Mouse (Mus musculus) heart, postnatal 0 days (tissue): ENCODE data around the gene Stx7. TPM values are rescaled to one million over a fixed set of nuclear protein-coding genes. Genes with fewer than 3 reads are reported as not detected.
A peak's percentile ranks its signal among the peaks of the same experiment; 100 is the strongest.
"Not testable (repeated sequence)": the region's sequence is repeated elsewhere in the genome, so short reads cannot be mapped to it uniquely, and the experiment has no call there.

ENCODE experiments used
- ATAC-seq: fragments of 200-750 bp; cut with Nextera tagmentation; 2 replicates; pipeline ENCODE4 v1.8.0; 2017; ENCODE audit warnings: low read depth, moderate number of reproducible peaks, moderate library complexity; ENCODE audit not compliant: insufficient read depth
- DNase-seq: peaks from one replicate; pipeline ENCODE4 v3.0.0-alpha.2; 2016; ENCODE audit warnings: low spot score
- H3K27ac ChIP-seq: fragments of 300-500 bp; sonication (generic); 2 replicates; pipeline ENCODE4 v1.5.1; 2014; ENCODE audit warnings: low read depth, mild to moderate bottlenecking
- H3K27me3 ChIP-seq: fragments of 300-500 bp; sonication (generic); 2 replicates; pipeline ENCODE4 v1.6.1; 2014; ENCODE audit warnings: low read length, mixed read lengths; ENCODE audit not compliant: control insufficient read depth, insufficient read depth
- H3K36me3 ChIP-seq: fragments of 300-500 bp; sonication (generic); replicated peaks from 2 replicates; pipeline ENCODE4 v1.6.1; 2014; ENCODE audit warnings: low read length, mixed read lengths; ENCODE audit not compliant: control insufficient read depth, insufficient read depth
- H3K4me1 ChIP-seq: fragments of 300-500 bp; sonication (generic); 2 replicates; pipeline ENCODE4 v1.6.1; 2014; ENCODE audit warnings: antibody characterized with exemption; ENCODE audit not compliant: control insufficient read depth, insufficient read depth
- H3K4me2 ChIP-seq: fragments of 300-500 bp; sonication (generic); 2 replicates; pipeline ENCODE4 v1.6.1; 2014; ENCODE audit warnings: low read depth, mild to moderate bottlenecking, low read length, moderate library complexity
- H3K4me3 ChIP-seq: fragments of 300-500 bp; sonication (generic); 2 replicates; pipeline ENCODE4 v1.5.1; 2014; ENCODE audit warnings: low read depth, low read length
- H3K9ac ChIP-seq: fragments of 300-500 bp; sonication (generic); replicated peaks from 2 replicates; pipeline ENCODE4 v1.6.1; 2014; ENCODE audit warnings: low read depth, low read length, mixed read lengths
- H3K9me3 ChIP-seq: fragments of 300-500 bp; sonication (generic); replicated peaks from 2 replicates; pipeline ENCODE4 v1.6.1; 2016; ENCODE audit warnings: low read length; ENCODE audit not compliant: control insufficient read depth
- CTCF ChIP-seq: IDR thresholded peaks from 2 replicates; pipeline ENCODE4 v1.5.1; 2016; ENCODE audit warnings: antibody characterized with exemption, control low read depth, low read depth
- EP300 ChIP-seq: IDR thresholded peaks from 2 replicates; pipeline ENCODE4 v1.6.1; 2016; ENCODE audit warnings: antibody characterized with exemption, low read depth
- WGBS: fragments of 180-500 bp; shearing (Covaris S2); extraction: QIAGEN DNeasy Blood & Tissue Kit; methylation state at CpG from one replicate; pipeline ENCODE4 v1.1.7; 2014; 5-methylcytosine and 5-hydroxymethylcytosine counted together
- polyA plus RNA-seq: library from polyadenylated mRNA; unstranded; fragments of >200 nt; fragmentation: Nextera tagmentation; extraction: Ambion mirVana; gene quantifications from 2 replicates; pipeline ENCODE4 v1.2.1, GENCODE M21; 2015
- total RNA-seq: library from RNA; depleted of rRNA; stranded (reverse); fragments of >200 nt; gene quantifications from 2 replicates; pipeline ENCODE4 v1.2.3, GENCODE M21; 2014; ENCODE audit warnings: low replicate concordance; rRNA removed

Stx7 gene
- 30.1 and 35.6 TPM in 2 replicates for total RNA-seq
- 67.8 and 68.8 TPM in 2 replicates for polyA plus RNA-seq

- ATAC-seq (peak; percentile 98), DNase-seq (peak; percentile 92)
- H3K4me2 ChIP-seq, result peak within 1 kb of the TSS; percentile 67
- TF ChIP-seq EP300, result no peak
- TF ChIP-seq CTCF, result no peak
- H3K4me3 ChIP-seq, result peak within 1 kb of the TSS; percentile 99
- WGBS, result under 1% methylated on average over 42 of the region's 45 CpGs
- peak within 1 kb of the TSS; percentile 89 for H3K9ac ChIP-seq
- no peaks in the 10 kb centered on the region for H3K27me3 ChIP-seq
- H3K4me1 ChIP-seq, result peaks cover 8% of the 10 kb centered on the region; the same call in 1 of the 2 replicates
- peak within 1 kb of the TSS; percentile 87 for H3K27ac ChIP-seq
- no peaks in the 10 kb centered on the region for H3K9me3 ChIP-seq
- no peaks in the 10 kb centered on the region for H3K36me3 ChIP-seq
Measured at GRCm38 (mm10) chr10:24149135-24149781, at the start of gene Stx7. Gene Stx7, plus strand, starts transcription at chr10:24149302.

GRCm38 (mm10) chr10:24101812-24102211 lies 47.3 kb upstream of the Stx7 start, which contains the start of gene Taar8c:
Gene Taar8c, minus strand, starts transcription at chr10:24101912.
- H3K4me2 ChIP-seq, H3K27ac ChIP-seq, H3K4me1 ChIP-seq, DNase-seq, H3K9me3 ChIP-seq, H3K4me3 ChIP-seq, H3K27me3 ChIP-seq, H3K9ac ChIP-seq, ATAC-seq, H3K36me3 ChIP-seq: not testable (repeated sequence)
- WGBS, result 75% methylated on average over 1 of the region's 3 CpGs

- not testable (repeated sequence) for H3K4me2 ChIP-seq, H3K4me1 ChIP-seq, H3K27me3 ChIP-seq, H3K9ac ChIP-seq, ATAC-seq, H3K36me3 ChIP-seq, H3K27ac ChIP-seq, H3K4me3 ChIP-seq, DNase-seq, H3K9me3 ChIP-seq
- 33% methylated on average over 1 of the region's 1 CpGs for WGBS
Measured at GRCm38 (mm10) chr10:24103299-24103698, 45.8 kb upstream of the Stx7 start.

- ATAC-seq (no peak), DNase-seq (no peak)
- Histone ChIP-seq H3K36me3 (no peaks in the 10 kb centered on the region), H3K4me2 (no peak overlapping the region), H3K4me1 (no peaks in the 10 kb centered on the region), H3K4me3 (no peak overlapping the region), H3K9ac (no peak overlapping the region), H3K9me3 (no peaks in the 10 kb centered on the region), H3K27ac (no peak overlapping the region), H3K27me3 (no peaks in the 10 kb centered on the region)
- TF ChIP-seq CTCF (no peak), EP300 (no peak)
- WGBS, result 54% methylated on average over 5 of the region's 5 CpGs
Measured at GRCm38 (mm10) chr10:24107747-24108146, 41.4 kb upstream of the Stx7 start.

GRCm38 (mm10) chr10:24108236-24108635 lies 40.9 kb upstream of the Stx7 start:
- H3K4me1 ChIP-seq, result no peaks in the 10 kb centered on the region
- H3K4me3 ChIP-seq, result no peak overlapping the region
- H3K36me3 ChIP-seq, result no peaks in the 10 kb centered on the region
- no peak for TF ChIP-seq EP300
- no peak for TF ChIP-seq CTCF
- no peaks in the 10 kb centered on the region for H3K27me3 ChIP-seq
- no peaks in the 10 kb centered on the region for H3K9me3 ChIP-seq
- ATAC-seq (no peak), DNase-seq (no peak)
- no peak overlapping the region for H3K27ac ChIP-seq
- no peak overlapping the region for H3K9ac ChIP-seq
- no peak overlapping the region for H3K4me2 ChIP-seq
- WGBS, result 82% methylated on average over 3 of the region's 3 CpGs

GRCm38 (mm10) chr10:24109434-24109833 lies 39.7 kb upstream of the Stx7 start, which contains the start of gene Taar9:
Gene Taar9, minus strand, starts transcription at chr10:24109534.
- not testable (repeated sequence) for H3K27ac ChIP-seq, DNase-seq, H3K4me3 ChIP-seq, H3K4me1 ChIP-seq, H3K27me3 ChIP-seq, H3K9me3 ChIP-seq, H3K4me2 ChIP-seq, H3K9ac ChIP-seq, H3K36me3 ChIP-seq, ATAC-seq
- WGBS, result 73% methylated on average over 8 of the region's 8 CpGs
